Mouse (Mus musculus) MEL (cell line): ENCODE data around the gene Sh3d19. TPM values are rescaled to one million over a fixed set of nuclear protein-coding genes. Genes with fewer than 3 reads are reported as not detected.

Experiments
- DNase-seq: peaks from one replicate; pipeline ENCODE4 v3.0.0; 2011; ENCODE audit warnings: low read depth, low spot score
- H3K27ac ChIP-seq: 2 replicates; pipeline ENCODE4 v1.5.1; 2012; ENCODE audit warnings: low read depth, mild to moderate bottlenecking, control low read depth, low read length, moderate library complexity; ENCODE audit not compliant: control insufficient read depth
- H3K27me3 ChIP-seq, 2 experiments: fragments of 150-350 bp in 1 of 2; sonication (generic) in 1 of 2; 2 replicates each; pipeline ENCODE4 v1.6.1; 2012; ENCODE audit warnings: low read length in 2 of 2, mild to moderate bottlenecking in 2 of 2, improper control_type of control experiment in 1 of 2, moderate library complexity in 1 of 2; ENCODE audit not compliant: insufficient read depth in 2 of 2, control insufficient read depth in 1 of 2
- H3K36me3 ChIP-seq, 2 experiments: 2 replicates each; pipeline ENCODE4 v1.6.1; 2012 to 2014; ENCODE audit warnings: low read length in 2 of 2, improper control_type of control experiment in 1 of 2, inconsistent platforms in 1 of 2, mild to moderate bottlenecking in 1 of 2; ENCODE audit not compliant: insufficient read depth in 2 of 2, control insufficient read depth in 1 of 2
- H3K4me1 ChIP-seq, 2 experiments: fragments of 150-350 bp in 1 of 2; sonication (generic) in 1 of 2; 2 replicates each; pipeline ENCODE4 v1.6.1; 2012; ENCODE audit warnings: low read length in 2 of 2, improper control_type of control experiment in 1 of 2, mild to moderate bottlenecking in 1 of 2; ENCODE audit not compliant: insufficient read depth in 2 of 2, control insufficient read depth in 1 of 2
- H3K4me3 ChIP-seq, 2 experiments: fragments of 150-350 bp in 1 of 2; sonication (generic) in 1 of 2; 2 replicates each; pipeline ENCODE4 v1.5.1; 2012; ENCODE audit warnings: low read depth in 2 of 2, low read length in 2 of 2, mild to moderate bottlenecking in 2 of 2, moderate library complexity in 2 of 2, control low read depth in 1 of 2, improper control_type of control experiment in 1 of 2; ENCODE audit not compliant: control insufficient read depth in 1 of 2, insufficient read depth in 1 of 2
- H3K79me2 ChIP-seq: 2 replicates; pipeline ENCODE4 v1.6.1; 2012; ENCODE audit warnings: mild to moderate bottlenecking, low read length, moderate library complexity; ENCODE audit not compliant: control insufficient read depth, poor library complexity, insufficient read depth
- H3K9ac ChIP-seq: 2 replicates; pipeline ENCODE4 v1.6.1; 2012; ENCODE audit warnings: low read depth, mild to moderate bottlenecking, control low read depth, low read length, moderate library complexity; ENCODE audit not compliant: control insufficient read depth, poor library complexity, severe bottlenecking
- H3K9me3 ChIP-seq: fragments of 150-350 bp; sonication (generic); replicated peaks from 2 replicates; pipeline ENCODE4 v1.6.1; 2012; ENCODE audit warnings: mild to moderate bottlenecking, low read length, improper control_type of control experiment, moderate library complexity; ENCODE audit not compliant: insufficient read depth
- BHLHE40 ChIP-seq: IDR thresholded peaks from 2 replicates; pipeline ENCODE4 v1.6.1; 2012; ENCODE audit warnings: low read depth, mild to moderate bottlenecking, inconsistent platforms, low read length, improper control_type of control experiment, borderline replicate concordance
- CHD2 ChIP-seq: IDR thresholded peaks from 2 replicates; pipeline ENCODE4 v1.6.1; 2011; ENCODE audit warnings: low read length, improper control_type of control experiment
- CTCF ChIP-seq, 3 experiments: IDR thresholded peaks in 2 of 3; conservative IDR thresholded peaks in 1 of 3; 2 replicates each; pipeline ENCODE4 v1.5.1; 2011 to 2012; ENCODE audit warnings: low read length in 3 of 3, low read depth in 2 of 3, mild to moderate bottlenecking in 2 of 3, improper control_type of control experiment in 1 of 3, inconsistent platforms in 1 of 3, mixed read lengths in 1 of 3, moderate library complexity in 1 of 3; ENCODE audit not compliant: control insufficient read depth in 1 of 3, insufficient read depth in 1 of 3, poor library complexity in 1 of 3, severe bottlenecking in 1 of 3
- E2F4 ChIP-seq: IDR thresholded peaks from 2 replicates; pipeline ENCODE4 v1.6.1; 2011; ENCODE audit warnings: low read depth, low read length, improper control_type of control experiment, borderline replicate concordance
- GABPA ChIP-seq: IDR thresholded peaks from 2 replicates; pipeline ENCODE4 v1.6.1; 2012; ENCODE audit warnings: low read depth, mild to moderate bottlenecking, inconsistent platforms, low read length, improper control_type of control experiment, moderate library complexity
- GATA1 ChIP-seq: IDR thresholded peaks from 2 replicates; pipeline ENCODE4 v1.6.1; 2011; ENCODE audit warnings: low read depth, low read length, improper control_type of control experiment
- JUND ChIP-seq: IDR thresholded peaks from 2 replicates; pipeline ENCODE4 v1.6.1; 2011; ENCODE audit warnings: low read depth, mild to moderate bottlenecking, improper control_type of control experiment, low read length
- KAT2A ChIP-seq: conservative IDR thresholded peaks from 2 replicates; pipeline ENCODE4 v1.6.1; 2012; ENCODE audit warnings: low read depth, low read length, improper control_type of control experiment, inconsistent platforms
- MXI1 ChIP-seq: IDR thresholded peaks from 2 replicates; pipeline ENCODE4 v1.6.1; 2011; ENCODE audit warnings: mild to moderate bottlenecking, low read depth, low read length, improper control_type of control experiment
- MYB ChIP-seq: IDR thresholded peaks from 2 replicates; pipeline ENCODE4 v1.6.1; 2011; ENCODE audit warnings: mild to moderate bottlenecking, low read depth, low read length, improper control_type of control experiment
- MYC ChIP-seq: IDR thresholded peaks from 2 replicates; pipeline ENCODE4 v1.6.1; 2011; ENCODE audit warnings: low read depth, mild to moderate bottlenecking, low read length, improper control_type of control experiment, moderate library complexity
- NELFE ChIP-seq: IDR thresholded peaks from 2 replicates; pipeline ENCODE4 v1.6.1; 2011; ENCODE audit warnings: low read depth, low read length, improper control_type of control experiment
- NRF1 ChIP-seq: IDR thresholded peaks from 2 replicates; pipeline ENCODE4 v1.6.1; 2014; ENCODE audit warnings: low read depth, mild to moderate bottlenecking, inconsistent platforms, low read length, improper control_type of control experiment, moderate library complexity; ENCODE audit not compliant: poor library complexity, insufficient read depth, severe bottlenecking
- POLR2AphosphoS5 ChIP-seq: IDR thresholded peaks from 2 replicates; pipeline ENCODE4 v1.6.1; 2012; ENCODE audit warnings: low read depth, borderline replicate concordance, mild to moderate bottlenecking, inconsistent platforms, low read length, moderate library complexity, mixed read lengths
- SIN3A ChIP-seq: IDR thresholded peaks from 2 replicates; pipeline ENCODE4 v1.6.1; 2012; ENCODE audit warnings: low read length, improper control_type of control experiment, inconsistent platforms
- TAL1 ChIP-seq: IDR thresholded peaks from 2 replicates; pipeline ENCODE4 v1.6.1; 2012; ENCODE audit warnings: mild to moderate bottlenecking, inconsistent platforms, low read length, moderate library complexity, mixed read lengths
- TBP ChIP-seq: IDR thresholded peaks from 2 replicates; pipeline ENCODE4 v1.8.0; 2011; ENCODE audit warnings: low read depth, low read length, improper control_type of control experiment
- USF1 ChIP-seq: IDR thresholded peaks from 2 replicates; pipeline ENCODE4 v1.6.1; 2014; ENCODE audit warnings: low read depth, mild to moderate bottlenecking, inconsistent platforms, low read length, improper control_type of control experiment, moderate library complexity
- polyA plus RNA-seq, 2 experiments: library from polyadenylated mRNA; stranded (reverse) in 1 of 2; unstranded in 1 of 2; fragments of >175 nt in 1 of 2; fragments of >200 nt in 1 of 2; gene quantifications; 2 replicates each; pipeline versions ENCODE4 v1.2.1 to v1.2.4; 2012; ENCODE audit warnings: low replicate concordance in 2 of 2, low read depth in 1 of 2; ENCODE audit not compliant: insufficient read length in 2 of 2, insufficient read depth in 1 of 2, missing spikeins in 1 of 2
- total RNA-seq: library from RNA; depleted of rRNA; stranded (reverse); fragments of 300-350 nt; gene quantifications from 2 replicates; pipeline ENCODE4 v1.2.3, GENCODE M21; 2012

The Sh3d19 gene
- total and polyA plus RNA-seq, 3 experiments = 2.2 to 4.8 TPM; not detected in 1

DNA sequence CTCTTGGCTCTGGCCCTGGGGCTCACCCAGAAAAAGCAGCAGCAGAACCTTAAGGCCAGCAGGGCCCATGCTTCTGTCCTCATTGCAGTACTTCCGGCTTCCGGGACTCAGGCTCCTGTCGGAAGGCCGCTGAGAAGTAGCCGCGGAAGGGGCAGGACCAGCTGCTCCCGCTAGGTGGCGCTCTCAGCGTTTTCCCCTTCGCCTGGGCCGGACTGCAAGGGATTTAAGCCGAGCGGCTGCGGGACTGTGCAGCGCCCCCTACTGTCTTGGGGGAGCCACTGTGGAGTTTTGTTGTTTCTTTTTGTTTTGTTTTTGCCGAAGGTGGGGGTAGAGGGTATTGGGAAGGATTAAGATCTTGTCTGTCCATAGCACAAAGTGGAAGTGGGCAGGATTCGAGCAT, 31.5 kb downstream of the Sh3d19 start, which contains the start of gene Prss48:
TSS of gene Prss48 (minus strand) at position 69 of the 400 bp plus-strand sequence.
- Histone ChIP-seq H3K9me3 (no peaks in the 10 kb centered on the region), H3K27ac (no peak within 1 kb of the TSS), H3K4me3 (no peak within 1 kb of the TSS), H3K9ac (no peak within 1 kb of the TSS), H3K4me1 (no peaks in the 10 kb centered on the region), H3K27me3 (no peaks in the 10 kb centered on the region), H3K36me3 (no peaks in the 10 kb centered on the region), H3K79me2 (no peaks in the 10 kb centered on the region)
- TF ChIP-seq CTCF (IDR thresholded peaks at IDR 0.05 in 2 of 3, conservative IDR thresholded peaks at IDR 0.05 in 1 of 3; ENCODE audit: control insufficient read depth in 1 of 3, insufficient read depth in 1 of 3, low read depth in 2 of 3, low read length in 3 of 3, poor library complexity in 1 of 3, severe bottlenecking in 1 of 3) = peak in 2 of 3 experiments; percentile 13 to 34; a peak in 2 of 6 replicates
- TF ChIP-seq CHD2 = no peak
- no peak for DNase-seq

- Histone ChIP-seq H3K4me3 (no peak overlapping the region), H3K36me3 (no peaks in the 10 kb centered on the region), H3K4me1 (no peaks in the 10 kb centered on the region), H3K9me3 (no peaks in the 10 kb centered on the region), H3K9ac (no peak overlapping the region), H3K79me2 (no peaks in the 10 kb centered on the region), H3K27me3 (no peaks in the 10 kb centered on the region), H3K27ac (no peak overlapping the region)
- no peak for TF ChIP-seq KAT2A
- TF ChIP-seq POLR2AphosphoS5 = no peak
- TF ChIP-seq NELFE = no peak
- TF ChIP-seq GABPA = no peak
- no peak for TF ChIP-seq MXI1
- TF ChIP-seq NRF1 = no peak
- TF ChIP-seq TBP = no peak
- TF ChIP-seq MYC = no peak
- TF ChIP-seq SIN3A = no peak
- TF ChIP-seq GATA1 = no peak
- no peak for TF ChIP-seq BHLHE40
- no peak for TF ChIP-seq E2F4
- TF ChIP-seq USF1 = no peak
- TF ChIP-seq JUND = no peak
- no peak for TF ChIP-seq MYB
- no peak for TF ChIP-seq TAL1
- DNase-seq = no peak
Measured at GRCm38 (mm10) chr3:86002940-86003339, 32.0 kb downstream of the Sh3d19 start.
